Mouse (Mus musculus): ENCODE results near the gene Fmo5. TPM values are rescaled to one million over a fixed set of nuclear protein-coding genes. Genes with fewer than 3 reads are reported as not detected.

Fmo5 gene
- polyA plus RNA-seq, 1 experiment from 2014 or later, result 0.53 TPM

DNA sequence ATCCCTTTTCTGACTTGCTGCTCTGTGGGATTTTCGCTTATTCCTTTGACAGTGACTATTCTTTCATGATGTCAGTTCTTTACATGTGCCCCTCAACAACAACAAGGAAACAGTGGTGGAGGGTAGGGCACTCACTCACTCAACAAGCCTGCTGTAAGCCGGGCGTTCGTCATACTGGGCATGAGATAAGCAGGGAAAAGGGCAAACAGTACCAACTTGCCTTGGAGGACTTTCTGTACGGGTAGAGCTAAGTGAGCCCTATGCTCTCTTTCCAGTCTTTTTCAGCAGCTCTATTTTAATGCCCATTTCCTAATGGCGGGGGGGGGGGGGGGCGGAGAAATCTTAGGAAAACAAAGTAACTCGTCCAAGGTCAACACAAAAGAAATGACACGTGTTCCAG is 13.4 kb downstream of the Fmo5 start:
- WGBS, result 86% methylated on average over 9 of the region's 9 CpGs

DNA sequence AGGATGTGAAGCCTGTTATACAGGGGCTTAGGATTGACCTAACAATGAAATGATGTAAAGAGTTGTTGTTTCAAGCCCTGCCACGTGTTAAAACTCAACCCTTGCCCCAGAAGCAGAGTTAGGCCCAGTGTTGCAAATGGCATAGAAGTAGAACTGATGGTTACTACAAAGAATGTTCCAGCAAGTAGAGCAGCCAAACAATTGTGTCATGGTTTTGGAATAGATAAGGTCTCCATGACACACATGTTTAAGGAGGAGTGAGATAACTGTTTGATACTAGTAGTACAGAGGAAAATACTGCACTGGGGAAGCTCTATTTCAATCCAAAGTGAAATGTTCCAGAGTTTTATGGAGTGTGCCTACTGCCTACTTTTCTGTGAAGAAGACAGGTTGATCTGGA is 19.9 kb downstream of the Fmo5 start:
- 33% methylated on average over 1 of the region's 1 CpGs for WGBS

More for the DNA sequence above, 13.4 kb downstream of the Fmo5 start:
- Histone ChIP-seq H3K27ac (replicated peaks; ENCODE audit: low read depth, low read length) (no peak overlapping the region), H3K4me3 (replicated peaks; ENCODE audit: low read depth, low read length) (no peak overlapping the region), H3K4me1 (ENCODE audit: control insufficient read depth, insufficient read depth, low read length) (no peaks in the 10 kb centered on the region), H3K27me3 (ENCODE audit: control insufficient read depth, insufficient read depth, low read length) (no peaks in the 10 kb centered on the region), H3K9me3 (ENCODE audit: control insufficient read depth, low read length) (no peaks in the 10 kb centered on the region), H3K4me2 (ENCODE audit: low read length) (no peak overlapping the region), H3K9ac (replicated peaks; ENCODE audit: low read length) (no peak overlapping the region), H3K36me3 (ENCODE audit: control insufficient read depth, insufficient read depth, low read length) (no peaks in the 10 kb centered on the region)
- DNase-seq (no peak), ATAC-seq (ENCODE audit: low FRiP score, low TSS enrichment) (no peak)

DNA sequence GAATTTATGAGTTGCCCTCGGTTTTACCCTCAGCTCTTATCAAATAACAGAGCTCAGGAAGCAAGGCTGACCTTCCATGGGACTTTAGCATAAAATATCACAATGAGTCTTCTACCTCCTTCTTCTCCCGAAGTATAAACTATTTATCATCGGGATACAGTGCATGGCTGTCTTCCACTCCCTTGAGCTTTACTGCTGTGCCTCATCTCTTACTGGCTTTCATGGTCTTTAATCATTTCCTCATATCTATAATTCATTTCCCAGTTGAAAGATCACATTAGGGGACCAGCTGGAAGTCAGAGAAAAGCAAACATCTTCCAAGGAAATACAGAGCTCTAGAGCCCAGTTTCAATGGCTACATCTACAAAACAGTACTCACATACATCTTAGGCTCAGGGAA is 20.4 kb downstream of the Fmo5 start:
- Histone ChIP-seq H3K9me3 (ENCODE audit: control insufficient read depth, low read length) (no peaks in the 10 kb centered on the region), H3K9ac (replicated peaks; ENCODE audit: low read length) (no peak overlapping the region), H3K4me1 (ENCODE audit: control insufficient read depth, insufficient read depth, low read length) (no peaks in the 10 kb centered on the region), H3K27ac (replicated peaks; ENCODE audit: low read depth, low read length) (no peak overlapping the region), H3K27me3 (ENCODE audit: control insufficient read depth, insufficient read depth, low read length) (no peaks in the 10 kb centered on the region), H3K4me3 (replicated peaks; ENCODE audit: low read depth, low read length) (no peak overlapping the region), H3K36me3 (ENCODE audit: control insufficient read depth, insufficient read depth, low read length) (no peaks in the 10 kb centered on the region), H3K4me2 (ENCODE audit: low read length) (no peak overlapping the region)
- DNase-seq (no peak), ATAC-seq (ENCODE audit: low FRiP score, low TSS enrichment) (no peak)
- WGBS, result 77% methylated on average over 3 of the region's 3 CpGs

More for the DNA sequence above, 19.9 kb downstream of the Fmo5 start:
- Histone ChIP-seq H3K4me2 (ENCODE audit: low read length) (no peak overlapping the region), H3K4me1 (ENCODE audit: control insufficient read depth, insufficient read depth, low read length) (no peaks in the 10 kb centered on the region), H3K9ac (replicated peaks; ENCODE audit: low read length) (no peak overlapping the region), H3K27ac (replicated peaks; ENCODE audit: low read depth, low read length) (no peak overlapping the region), H3K4me3 (replicated peaks; ENCODE audit: low read depth, low read length) (no peak overlapping the region), H3K9me3 (ENCODE audit: control insufficient read depth, low read length) (no peaks in the 10 kb centered on the region), H3K27me3 (ENCODE audit: control insufficient read depth, insufficient read depth, low read length) (no peaks in the 10 kb centered on the region), H3K36me3 (ENCODE audit: control insufficient read depth, insufficient read depth, low read length) (no peaks in the 10 kb centered on the region)
- DNase-seq (no peak), ATAC-seq (ENCODE audit: low FRiP score, low TSS enrichment) (no peak)

DNA sequence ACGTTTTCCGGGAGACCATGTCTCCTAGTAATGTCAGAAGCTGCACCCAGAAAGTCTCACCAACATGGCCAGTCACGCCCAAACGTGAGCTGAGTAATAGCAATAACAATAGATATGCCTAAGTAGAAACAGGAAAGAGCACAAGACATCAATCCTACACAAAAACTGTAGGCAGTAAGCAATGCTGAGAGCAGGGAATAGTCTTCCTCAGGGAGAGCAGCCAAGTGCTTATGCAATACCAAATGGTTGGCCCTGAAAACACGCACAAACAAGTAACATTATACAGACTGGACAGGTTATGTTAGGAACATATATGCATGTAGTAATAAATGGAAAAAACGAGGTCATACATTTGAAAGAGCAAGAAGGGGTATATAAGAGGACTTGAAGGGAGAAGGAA is 20.9 kb downstream of the Fmo5 start:
- no peak for DNase-seq
- no peaks in the 10 kb centered on the region for H3K36me3 ChIP-seq (ENCODE audit: control insufficient read depth, insufficient read depth, low read length)
- no peak overlapping the region for H3K4me2 ChIP-seq (ENCODE audit: low read length)
- H3K9ac ChIP-seq (replicated peaks; ENCODE audit: low read length), result no peak overlapping the region
- no peaks in the 10 kb centered on the region for H3K9me3 ChIP-seq (ENCODE audit: control insufficient read depth, low read length)
- 81% methylated on average over 6 of the region's 6 CpGs for WGBS
- H3K27me3 ChIP-seq (ENCODE audit: control insufficient read depth, insufficient read depth, low read length), result no peaks in the 10 kb centered on the region
- ATAC-seq (ENCODE audit: low FRiP score, low TSS enrichment), result no peak
- H3K27ac ChIP-seq (replicated peaks; ENCODE audit: low read depth, low read length), result no peak overlapping the region
- no peak overlapping the region for H3K4me3 ChIP-seq (replicated peaks; ENCODE audit: low read depth, low read length)
- H3K4me1 ChIP-seq (ENCODE audit: control insufficient read depth, insufficient read depth, low read length), result no peaks in the 10 kb centered on the region

DNA sequence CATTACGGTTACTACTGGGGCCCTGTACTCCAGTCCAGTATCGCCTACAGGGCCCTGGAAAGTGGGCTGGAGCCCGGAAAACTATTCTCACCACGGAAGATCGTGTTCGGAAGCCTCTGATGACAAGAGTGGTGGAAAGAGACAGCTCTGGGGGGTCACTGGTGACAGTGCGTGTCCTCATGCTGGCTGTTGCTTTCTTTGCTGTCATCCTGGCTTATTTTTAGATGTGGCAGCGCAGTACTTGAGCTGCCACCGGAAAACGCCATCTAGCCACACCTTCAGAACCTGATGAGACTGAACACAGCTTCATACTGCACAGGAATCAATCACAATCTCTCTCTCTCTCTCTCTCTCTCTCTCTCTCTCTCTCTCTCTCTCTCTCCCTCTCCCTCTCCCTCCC is 23.0 kb downstream of the Fmo5 start:
- Histone ChIP-seq H3K9ac (replicated peaks; ENCODE audit: low read length) (no peak overlapping the region), H3K27me3 (ENCODE audit: control insufficient read depth, insufficient read depth, low read length) (no peaks in the 10 kb centered on the region), H3K9me3 (ENCODE audit: control insufficient read depth, low read length) (no peaks in the 10 kb centered on the region), H3K4me1 (ENCODE audit: control insufficient read depth, insufficient read depth, low read length) (no peaks in the 10 kb centered on the region), H3K4me2 (ENCODE audit: low read length) (no peak overlapping the region), H3K36me3 (ENCODE audit: control insufficient read depth, insufficient read depth, low read length) (no peaks in the 10 kb centered on the region), H3K4me3 (replicated peaks; ENCODE audit: low read depth, low read length) (no peak overlapping the region), H3K27ac (replicated peaks; ENCODE audit: low read depth, low read length) (no peak overlapping the region)
- 89% methylated on average over 10 of the region's 10 CpGs for WGBS
- ATAC-seq (ENCODE audit: low FRiP score, low TSS enrichment) (no peak), DNase-seq (no peak)

DNA sequence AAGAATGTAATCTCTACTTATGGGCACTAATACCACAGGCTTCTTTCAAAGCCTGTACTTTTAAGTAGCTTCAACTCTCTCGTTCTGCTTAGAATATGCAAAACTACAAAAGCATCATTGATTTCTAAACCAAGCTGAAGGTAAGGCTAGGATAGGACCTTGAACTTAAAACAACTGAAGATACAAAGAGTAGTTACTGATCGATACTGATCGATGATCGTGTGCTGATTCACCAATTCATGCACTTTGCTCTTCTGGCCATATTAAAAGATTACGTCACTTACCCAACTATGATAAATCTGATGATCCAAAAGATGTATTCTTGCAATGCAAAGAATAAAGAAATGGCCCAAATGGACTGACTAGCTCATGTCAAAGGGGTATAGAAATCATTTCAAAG is 25.2 kb downstream of the Fmo5 start:
- Histone ChIP-seq H3K27me3 (ENCODE audit: control insufficient read depth, insufficient read depth, low read length) (no peaks in the 10 kb centered on the region), H3K9ac (replicated peaks; ENCODE audit: low read length) (no peak overlapping the region), H3K27ac (replicated peaks; ENCODE audit: low read depth, low read length) (no peak overlapping the region), H3K4me2 (ENCODE audit: low read length) (no peak overlapping the region), H3K4me1 (ENCODE audit: control insufficient read depth, insufficient read depth, low read length) (0 out of 2 replicates have a peak, but pooled peaks cover 4% of the 10 kb centered on the region), H3K4me3 (replicated peaks; ENCODE audit: low read depth, low read length) (no peak overlapping the region), H3K36me3 (ENCODE audit: control insufficient read depth, insufficient read depth, low read length) (no peaks in the 10 kb centered on the region), H3K9me3 (ENCODE audit: control insufficient read depth, low read length) (no peaks in the 10 kb centered on the region)
- DNase-seq (no peak), ATAC-seq (ENCODE audit: low FRiP score, low TSS enrichment) (no peak)
- 96% methylated on average over 5 of the region's 5 CpGs for WGBS

DNA sequence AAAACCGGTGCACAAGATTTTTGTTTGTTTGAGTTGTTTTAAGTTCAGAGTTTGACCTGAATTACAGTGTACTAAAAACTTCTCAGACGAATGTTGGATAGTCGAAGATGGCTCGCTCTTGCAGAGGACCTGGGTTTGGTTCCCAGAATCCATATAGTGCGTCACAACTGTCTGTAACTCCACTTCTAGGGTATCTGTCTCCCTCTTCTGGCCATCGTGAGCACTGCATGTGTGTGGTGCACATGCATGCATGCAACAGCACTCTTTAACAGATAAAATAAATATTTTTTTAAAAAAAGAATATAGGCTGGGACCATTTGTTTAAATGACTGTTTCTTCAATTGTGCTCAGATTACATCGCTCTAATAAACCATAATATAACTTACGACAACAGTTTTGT is 26.3 kb downstream of the Fmo5 start:
- Histone ChIP-seq H3K4me1 (ENCODE audit: control insufficient read depth, insufficient read depth, low read length) (peaks cover 10% of the 10 kb centered on the region), H3K9ac (replicated peaks; ENCODE audit: low read length) (no peak overlapping the region), H3K9me3 (ENCODE audit: control insufficient read depth, low read length) (no peaks in the 10 kb centered on the region), H3K36me3 (ENCODE audit: control insufficient read depth, insufficient read depth, low read length) (no peaks in the 10 kb centered on the region), H3K4me3 (replicated peaks; ENCODE audit: low read depth, low read length) (no peak overlapping the region), H3K4me2 (ENCODE audit: low read length) (no peak overlapping the region), H3K27me3 (ENCODE audit: control insufficient read depth, insufficient read depth, low read length) (no peaks in the 10 kb centered on the region), H3K27ac (replicated peaks; ENCODE audit: low read depth, low read length) (no peak overlapping the region)
- WGBS, result 85% methylated on average over 8 of the region's 8 CpGs
- DNase-seq (no peak), ATAC-seq (ENCODE audit: low FRiP score, low TSS enrichment) (no peak)

DNA sequence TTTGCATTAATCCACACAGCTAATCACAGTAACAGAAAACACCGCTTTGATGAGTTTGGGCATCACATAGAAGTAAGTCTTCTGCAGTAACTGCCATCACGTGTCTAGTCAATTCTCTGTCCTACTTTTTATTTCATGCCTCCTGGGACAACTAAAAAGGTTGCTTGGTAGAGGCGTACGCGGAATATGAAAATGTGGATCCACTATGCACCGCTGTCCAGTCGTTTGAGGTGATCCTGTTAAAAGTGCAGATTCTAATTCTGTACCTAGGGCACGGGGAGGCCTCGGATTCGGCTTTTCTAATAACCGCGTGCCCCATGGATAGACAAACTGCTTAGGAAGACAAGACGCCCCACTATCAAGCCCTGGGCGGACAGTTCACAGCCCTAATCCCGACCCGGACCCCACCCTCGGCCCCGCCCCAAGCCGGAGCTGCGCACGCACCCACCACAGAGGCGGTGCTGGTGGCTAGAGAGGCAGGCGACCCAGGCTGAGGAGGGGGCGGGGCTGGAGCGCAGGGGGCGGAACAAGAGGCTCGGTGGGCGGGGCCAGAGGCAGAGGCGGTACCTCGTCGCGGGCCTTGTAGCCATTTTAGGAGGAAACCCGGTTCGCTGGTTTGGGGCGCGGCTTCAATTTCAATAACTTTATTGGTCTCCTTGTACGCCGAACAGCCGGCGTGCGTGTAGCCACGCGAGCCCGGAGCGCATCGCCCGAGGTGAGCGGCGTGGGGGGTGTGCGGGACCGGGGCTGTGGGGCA is 29.2 kb downstream of the Fmo5 start, which contains the start of gene Prkab2:
Prkab2 (plus strand) TSS at position 539 of the 757 bp plus-strand sequence.
- no peaks in the 10 kb centered on the region for H3K27me3 ChIP-seq (ENCODE audit: control insufficient read depth, insufficient read depth, low read length)
- H3K4me3 ChIP-seq (replicated peaks; ENCODE audit: low read depth, low read length), result peak within 1 kb of the TSS; percentile 85
- DNase-seq, result peak; percentile 98
- 2% methylated on average over 50 of the region's 51 CpGs for WGBS
- H3K27ac ChIP-seq (replicated peaks; ENCODE audit: low read depth, low read length), result peak within 1 kb of the TSS; percentile 67
- H3K4me1 ChIP-seq (ENCODE audit: control insufficient read depth, insufficient read depth, low read length), result peaks cover 10% of the 10 kb centered on the region
- H3K9me3 ChIP-seq (ENCODE audit: control insufficient read depth, low read length), result no peaks in the 10 kb centered on the region
- peaks cover 4% of the 10 kb centered on the region for H3K36me3 ChIP-seq (ENCODE audit: control insufficient read depth, insufficient read depth, low read length)
- H3K9ac ChIP-seq (replicated peaks; ENCODE audit: low read length), result peak within 1 kb of the TSS; percentile 76
- peak within 1 kb of the TSS; percentile 75 for H3K4me2 ChIP-seq (ENCODE audit: low read length)
- peak; percentile 95 for ATAC-seq (ENCODE audit: low FRiP score, low TSS enrichment)

All from midbrain, embryonic 14.5 days (tissue).